ENCODE assay signal across 1 mouse cellular context in the genomic region with DNA sequence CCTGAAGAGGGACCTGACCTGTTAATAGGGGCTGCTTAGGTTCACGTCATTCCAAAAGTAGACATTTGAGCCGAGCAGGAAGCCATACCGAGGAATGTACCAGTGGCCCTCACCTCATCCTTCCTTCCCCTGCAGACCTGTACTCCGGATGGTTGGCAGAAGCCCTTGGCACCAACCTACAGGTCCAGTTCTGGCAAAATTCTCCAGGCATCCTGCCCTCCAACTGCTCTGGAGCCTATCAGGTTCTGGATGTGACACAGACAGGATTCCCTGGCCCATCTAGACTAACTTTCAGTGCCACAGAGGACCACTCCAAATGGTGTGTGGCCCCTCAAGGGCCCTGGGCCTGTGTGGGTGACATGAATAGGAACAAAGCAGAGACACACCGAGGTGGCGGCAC.
TF ChIP-seq lines count a peak whose summit lies in the region.

No protein-coding gene starts in this region.

TF ChIP-seq in MEL, 35 proteins besides CTCF, POLR2A, EP300 and RAD21:
- TF ChIP-seq JUND (IDR thresholded peaks at IDR 0.05; ENCODE audit: low read depth, low read length): no peak
- TF ChIP-seq MXI1 (IDR thresholded peaks at IDR 0.05; ENCODE audit: low read depth, low read length): no peak
- TF ChIP-seq GATA1 (IDR thresholded peaks at IDR 0.05; ENCODE audit: low read depth, low read length): no peak
- TF ChIP-seq MYC (IDR thresholded peaks at IDR 0.05; ENCODE audit: low read depth, low read length): no peak
- no peak for TF ChIP-seq MAX (IDR thresholded peaks at IDR 0.05; ENCODE audit: low read length)
- TF ChIP-seq POLR2AphosphoS2 (IDR thresholded peaks at IDR 0.05; ENCODE audit: low read length): no peak
- TF ChIP-seq BHLHE40 (IDR thresholded peaks at IDR 0.05; ENCODE audit: borderline replicate concordance, low read depth, low read length): no peak
TF ChIP-seq in MEL: peak in this region for 0.
